Mouse (Mus musculus) embryonic facial prominence, embryonic 14.5 days (tissue): ENCODE measurements around the gene Gm19935. TPM values are rescaled to one million over a fixed set of nuclear protein-coding genes. Genes with fewer than 3 reads are reported as not detected.

ENCODE experiments used
- ATAC-seq: fragments of 200-750 bp; cut with Nextera tagmentation; 2 replicates; pipeline ENCODE4 v1.8.0; 2017; ENCODE audit warnings: low read depth, moderate number of reproducible peaks, moderate TSS enrichment
- DNase-seq: peaks from one replicate; pipeline ENCODE4 v3.0.0-alpha.2; 2015; ENCODE audit warnings: low spot score
- H3K27ac ChIP-seq: fragments of 300-500 bp; sonication (generic); replicated peaks from 2 replicates; pipeline ENCODE4 v1.5.1; 2014; ENCODE audit warnings: low read depth, mild to moderate bottlenecking, low read length, moderate library complexity
- H3K27me3 ChIP-seq: fragments of 300-500 bp; sonication (generic); replicated peaks from 2 replicates; pipeline ENCODE4 v1.6.1; 2014; ENCODE audit warnings: low read length; ENCODE audit not compliant: control insufficient read depth, insufficient read depth
- H3K36me3 ChIP-seq: fragments of 300-500 bp; sonication (generic); 2 replicates; pipeline ENCODE4 v1.6.1; 2014; ENCODE audit warnings: low read length, mixed read lengths; ENCODE audit not compliant: control insufficient read depth, insufficient read depth
- H3K4me1 ChIP-seq: fragments of 300-500 bp; sonication (generic); 2 replicates; pipeline ENCODE4 v1.6.1; 2014; ENCODE audit warnings: antibody characterized with exemption, low read length; ENCODE audit not compliant: control insufficient read depth, insufficient read depth
- H3K4me2 ChIP-seq: fragments of 300-500 bp; sonication (generic); 2 replicates; pipeline ENCODE4 v1.6.1; 2014; ENCODE audit warnings: low read depth, mild to moderate bottlenecking, low read length, moderate library complexity, mixed read lengths
- H3K4me3 ChIP-seq: fragments of 300-500 bp; sonication (generic); 2 replicates; pipeline ENCODE4 v1.5.1; 2014; ENCODE audit warnings: low read depth, mild to moderate bottlenecking, low read length
- H3K9ac ChIP-seq: fragments of 300-500 bp; sonication (generic); 2 replicates; pipeline ENCODE4 v1.6.1; 2014; ENCODE audit warnings: low read depth, mild to moderate bottlenecking, low read length, moderate library complexity, mixed read lengths
- H3K9me3 ChIP-seq: fragments of 300-500 bp; sonication (generic); 2 replicates; pipeline ENCODE4 v1.6.1; 2016; ENCODE audit warnings: low read length; ENCODE audit not compliant: control insufficient read depth
- WGBS: fragments of 180-500 bp; shearing (Covaris S2); extraction: QIAGEN DNeasy Blood & Tissue Kit; methylation state at CpG from one replicate; pipeline ENCODE4 v1.1.7; 2014; 5-methylcytosine and 5-hydroxymethylcytosine counted together
- polyA plus RNA-seq: library from polyadenylated mRNA; unstranded; fragments of >200 nt; fragmentation: Nextera tagmentation; extraction: Ambion mirVana; gene quantifications from 2 replicates; pipeline ENCODE4 v1.2.1, GENCODE M21; 2014

Gene Gm19935
- polyA plus RNA-seq = 1.8 TPM in 1 of 2 replicates, not detected in the other

DNA sequence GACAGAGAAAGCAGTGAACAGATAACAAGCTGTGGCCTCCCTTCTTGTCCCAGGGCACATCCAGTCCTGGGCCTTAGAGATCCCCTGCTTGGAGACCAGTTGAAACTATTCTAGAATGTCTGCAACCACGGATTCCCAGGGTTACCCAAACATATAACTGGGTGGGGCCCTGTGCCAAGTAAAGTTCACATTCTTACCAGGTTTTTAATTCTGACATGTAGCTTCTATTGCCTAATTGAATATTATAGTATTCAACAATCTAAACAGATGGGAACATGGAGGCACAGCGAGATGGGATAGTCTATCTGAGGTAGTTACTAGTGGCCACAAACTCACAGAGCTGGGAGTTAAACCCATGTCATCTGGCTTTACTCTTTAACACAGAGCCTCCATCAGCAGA lies at the start of gene Gm19935:
Gene Gm19935 (minus strand): TSS at position 101 of the 400 bp plus-strand sequence.
- Histone ChIP-seq H3K27me3 (no peaks in the 10 kb centered on the region), H3K4me3 (no peak within 1 kb of the TSS), H3K27ac (no peak within 1 kb of the TSS), H3K4me2 (no peak within 1 kb of the TSS), H3K4me1 (no peaks in the 10 kb centered on the region), H3K9ac (no peak within 1 kb of the TSS), H3K9me3 (no peaks in the 10 kb centered on the region), H3K36me3 (no peaks in the 10 kb centered on the region)
- WGBS = 74% methylated on average over 2 of the region's 2 CpGs
- DNase-seq (no peak), ATAC-seq (peak; percentile 22; the same call in 1 of the 2 replicates)

DNA sequence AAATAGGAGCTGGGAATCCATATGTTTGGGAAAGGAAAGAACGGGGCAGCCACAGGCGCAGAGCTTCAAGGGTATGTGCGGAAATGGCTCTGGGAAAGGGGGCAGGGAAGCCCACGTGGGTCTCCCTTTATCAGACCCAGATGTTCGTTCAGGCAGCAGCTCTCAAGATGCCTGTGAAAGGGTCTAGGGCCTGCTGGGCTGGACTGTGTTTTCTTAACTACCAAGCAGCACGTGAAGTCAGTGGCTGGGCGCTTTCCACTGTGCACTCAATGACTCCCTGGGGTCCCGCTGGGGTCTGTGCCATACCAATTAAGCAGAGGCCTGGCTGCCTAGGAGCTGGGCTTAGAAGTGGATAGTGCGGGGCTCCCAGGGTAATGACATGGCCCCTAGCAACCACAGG lies 44.8 kb upstream of the Gm19935 start:
- DNase-seq = peak; percentile 97
- Histone ChIP-seq H3K9ac (peak overlapping the region; percentile 41; the same call in 1 of the 2 replicates), H3K4me1 (peaks cover 27% of the 10 kb centered on the region), H3K9me3 (no peaks in the 10 kb centered on the region), H3K4me2 (peak overlapping the region; percentile 43), H3K36me3 (no peaks in the 10 kb centered on the region), H3K4me3 (0 out of 2 replicates have a peak overlapping the region, but pooled peaks have one; percentile 10), H3K27ac (peak overlapping the region; percentile 98), H3K27me3 (no peaks in the 10 kb centered on the region)
- ATAC-seq = peak; percentile 98
- WGBS = 2% methylated on average over 9 of the region's 9 CpGs

DNA sequence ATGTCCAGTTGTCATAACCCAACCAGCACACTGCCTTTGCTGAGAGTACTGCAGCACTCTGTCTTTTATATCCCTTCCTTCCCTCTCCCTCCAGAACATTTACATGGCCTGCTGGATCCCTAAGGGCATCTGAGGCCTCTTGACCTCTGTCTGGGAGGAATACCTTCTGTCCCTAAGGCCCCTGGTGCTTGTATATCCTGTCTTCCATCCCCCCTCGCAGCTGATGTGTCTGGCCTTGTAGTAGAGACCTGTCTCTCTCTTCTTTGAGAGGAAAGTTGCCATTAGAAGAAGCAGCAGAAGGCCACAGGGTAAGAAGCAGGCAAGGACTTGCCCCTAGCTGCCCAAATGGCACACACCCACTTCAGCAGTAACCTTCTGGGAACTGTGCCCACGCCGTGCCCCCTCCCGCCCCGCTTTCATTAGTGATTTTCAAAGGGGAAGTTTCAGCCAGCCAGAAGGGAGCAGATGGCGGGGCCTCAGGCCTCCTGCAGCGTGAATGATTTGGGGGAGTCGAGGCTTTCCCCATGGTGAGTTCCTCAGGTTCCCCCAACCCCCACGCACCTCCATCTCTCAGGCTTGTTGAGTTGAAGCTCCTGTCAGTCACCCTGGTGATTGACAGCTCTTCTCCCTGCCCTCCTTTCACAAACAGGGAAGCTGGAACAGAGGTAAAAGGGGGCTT lies 44.2 kb upstream of the Gm19935 start:
- peak overlapping the region; percentile 41 for H3K9ac ChIP-seq
- ATAC-seq (peak; percentile 28; the same call in 1 of the 2 replicates), DNase-seq (no peak)
- no peaks in the 10 kb centered on the region for H3K9me3 ChIP-seq
- H3K4me2 ChIP-seq = peak overlapping the region; percentile 43
- H3K27ac ChIP-seq = peak overlapping the region; percentile 98
- 5% methylated on average over 9 of the region's 9 CpGs for WGBS
- peaks cover 27% of the 10 kb centered on the region for H3K4me1 ChIP-seq
- no peaks in the 10 kb centered on the region for H3K36me3 ChIP-seq
- no peaks in the 10 kb centered on the region for H3K27me3 ChIP-seq
- 0 out of 2 replicates have a peak overlapping the region, but pooled peaks have one; percentile 10 for H3K4me3 ChIP-seq

DNA sequence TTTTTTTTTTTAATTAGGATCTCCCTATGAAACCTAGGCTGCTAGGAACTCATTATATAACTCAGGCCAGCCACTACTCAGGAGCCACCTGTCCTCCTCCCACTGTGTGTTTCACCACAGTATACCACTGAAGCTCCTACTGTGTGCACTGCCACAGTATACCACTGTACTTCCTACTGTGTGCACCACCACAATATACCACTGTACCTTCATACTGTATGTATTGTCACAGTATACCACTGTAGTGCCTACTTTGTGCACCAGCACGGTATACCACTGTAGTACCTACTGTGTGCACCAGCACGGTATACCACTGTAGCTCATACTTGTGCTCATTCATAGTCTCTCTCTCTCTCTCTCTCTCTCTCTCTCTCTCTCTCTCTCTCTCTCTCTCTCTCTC lies 40.9 kb upstream of the Gm19935 start:
- WGBS = 87% methylated on average over 2 of the region's 2 CpGs
- H3K27ac ChIP-seq = no peak overlapping the region
- peaks cover 42% of the 10 kb centered on the region for H3K4me1 ChIP-seq
- ATAC-seq (no peak), DNase-seq (no peak)
- H3K4me2 ChIP-seq = no peak overlapping the region
- no peaks in the 10 kb centered on the region for H3K36me3 ChIP-seq
- H3K4me3 ChIP-seq = no peak overlapping the region
- no peaks in the 10 kb centered on the region for H3K9me3 ChIP-seq
- no peaks in the 10 kb centered on the region for H3K27me3 ChIP-seq
- no peak overlapping the region for H3K9ac ChIP-seq

DNA sequence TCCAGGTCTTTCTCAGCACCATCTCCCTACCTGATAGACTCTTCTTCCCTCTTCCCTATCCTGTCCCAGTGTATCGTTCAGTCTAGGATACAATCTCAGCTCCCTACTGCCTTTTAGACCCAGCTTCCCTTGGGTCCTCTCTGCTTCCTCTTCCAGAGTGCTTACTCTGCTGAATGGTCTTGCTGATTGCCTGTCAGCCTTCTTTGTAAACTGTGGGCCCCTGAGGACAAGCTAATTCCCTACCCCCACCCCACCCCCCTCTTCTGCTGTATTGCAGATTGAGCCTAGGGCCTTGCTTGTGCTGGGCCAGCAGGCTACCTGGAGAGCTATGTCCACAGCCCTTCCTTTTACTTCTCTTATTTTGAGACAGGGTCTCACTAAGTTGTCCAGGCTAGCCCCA lies 39.8 kb upstream of the Gm19935 start:
- no peak overlapping the region for H3K4me2 ChIP-seq
- H3K36me3 ChIP-seq = no peaks in the 10 kb centered on the region
- no peaks in the 10 kb centered on the region for H3K9me3 ChIP-seq
- H3K4me3 ChIP-seq = no peak overlapping the region
- 46% methylated on average over 1 of the region's 1 CpGs for WGBS
- no peak for ATAC-seq
- H3K4me1 ChIP-seq = peaks cover 34% of the 10 kb centered on the region
- H3K27me3 ChIP-seq = no peaks in the 10 kb centered on the region
- no peak for DNase-seq
- H3K27ac ChIP-seq = no peak overlapping the region
- H3K9ac ChIP-seq = no peak overlapping the region

DNA sequence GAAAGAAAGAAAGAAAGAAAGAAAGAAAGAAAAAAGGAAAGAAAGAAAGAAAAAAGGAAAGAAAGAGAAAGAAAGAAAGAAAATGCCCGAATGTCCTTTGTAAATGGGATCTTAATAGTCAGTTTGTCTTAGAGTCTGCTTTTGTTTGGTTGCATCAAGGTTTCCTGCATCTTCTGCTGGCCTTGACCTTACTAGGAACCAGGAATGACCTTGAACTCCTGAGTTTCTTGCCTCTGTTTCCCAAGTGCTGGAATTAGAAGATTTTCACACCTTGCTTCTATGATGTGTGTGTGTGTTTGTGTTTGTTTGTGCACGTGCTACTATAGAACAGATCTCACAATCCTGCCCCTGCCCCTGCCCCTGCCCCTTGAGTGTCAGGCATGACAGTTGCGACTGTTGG lies 39.0 kb upstream of the Gm19935 start:
- H3K27ac ChIP-seq = no peak overlapping the region
- peaks cover 28% of the 10 kb centered on the region for H3K4me1 ChIP-seq
- no peak overlapping the region for H3K4me2 ChIP-seq
- H3K9ac ChIP-seq = no peak overlapping the region
- H3K36me3 ChIP-seq = no peaks in the 10 kb centered on the region
- no peak for ATAC-seq
- H3K9me3 ChIP-seq = no peaks in the 10 kb centered on the region
- no peak for DNase-seq
- H3K4me3 ChIP-seq = no peak overlapping the region
- H3K27me3 ChIP-seq = no peaks in the 10 kb centered on the region
- 87% methylated on average over 3 of the region's 3 CpGs for WGBS

DNA sequence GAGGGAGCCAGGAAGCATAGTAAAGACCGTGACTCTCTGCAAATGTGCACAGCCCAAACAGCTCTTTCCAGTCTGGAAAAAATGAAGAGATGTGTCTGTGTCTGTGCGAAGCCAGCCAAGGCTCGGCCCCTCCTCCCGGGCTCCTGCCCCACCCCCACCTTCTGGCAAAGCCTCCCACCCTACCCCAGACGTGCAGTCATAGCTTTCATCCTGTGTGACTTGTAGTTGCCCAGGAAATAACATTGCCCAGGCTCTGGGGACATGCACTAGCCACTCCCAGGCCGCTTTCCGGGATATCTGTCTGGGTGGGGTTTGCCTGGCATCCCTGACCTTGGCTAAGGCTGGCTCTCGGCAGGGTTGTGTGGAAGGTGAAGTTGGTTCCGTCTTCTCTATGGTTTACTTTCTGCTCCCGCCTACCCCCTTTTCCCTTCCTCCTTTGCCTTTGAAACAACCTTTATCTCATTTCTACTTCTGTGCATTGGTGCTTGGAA lies 37.5 kb upstream of the Gm19935 start:
- DNase-seq = peak; percentile 85
- peak overlapping the region; percentile 85 for H3K27ac ChIP-seq
- peaks cover 24% of the 10 kb centered on the region for H3K4me1 ChIP-seq
- 0 out of 2 replicates have a peak overlapping the region, but pooled peaks have one; percentile 1 for H3K4me3 ChIP-seq
- 0 out of 2 replicates have a peak overlapping the region, but pooled peaks have one; percentile 38 for H3K9ac ChIP-seq
- no peaks in the 10 kb centered on the region for H3K9me3 ChIP-seq
- whole genome bisulfite sequencing = 11% methylated on average over 10 of the region's 10 CpGs
- H3K27me3 ChIP-seq = no peaks in the 10 kb centered on the region
- H3K36me3 ChIP-seq = no peaks in the 10 kb centered on the region
- peak overlapping the region; percentile 31 for H3K4me2 ChIP-seq
- ATAC-seq = peak; percentile 89

DNA sequence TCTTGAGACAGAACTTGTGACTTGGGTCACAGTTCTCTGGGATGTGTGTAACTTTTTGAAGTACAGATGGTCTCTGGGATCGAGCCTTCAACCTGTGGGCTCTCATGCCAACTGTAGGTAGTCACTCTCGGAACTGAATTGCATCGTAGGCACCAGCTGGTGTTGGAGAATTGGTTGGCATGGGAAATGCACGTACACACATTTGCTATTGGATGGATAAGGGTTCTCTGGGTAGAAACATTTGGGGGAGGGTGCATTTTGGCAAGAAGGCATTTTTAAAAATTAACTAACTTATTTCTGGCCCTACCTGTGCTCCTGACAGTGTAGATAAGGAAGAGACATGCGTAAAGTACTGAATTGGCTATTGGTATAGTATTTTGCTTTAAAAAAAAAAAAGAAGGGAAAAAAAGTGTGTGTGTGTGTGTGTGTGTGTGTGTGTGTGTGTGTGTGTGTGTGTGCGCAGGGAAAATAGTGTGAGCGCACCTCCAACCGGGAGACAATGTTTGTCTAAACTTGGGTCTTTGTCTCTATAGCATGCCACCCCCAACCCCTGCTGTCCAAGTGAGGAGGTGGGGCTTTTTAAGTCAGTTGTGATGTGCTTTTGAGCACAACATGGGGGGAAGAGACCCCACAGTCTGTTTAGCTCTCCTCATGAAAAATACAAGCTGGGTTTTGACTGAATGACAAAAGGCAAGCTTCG lies 36.9 kb upstream of the Gm19935 start:
- WGBS = 63% methylated on average over 9 of the region's 9 CpGs
- Histone ChIP-seq H3K4me1 (peaks cover 18% of the 10 kb centered on the region), H3K27ac (peak overlapping the region; percentile 85), H3K36me3 (no peaks in the 10 kb centered on the region), H3K4me2 (peak overlapping the region; percentile 31), H3K4me3 (0 out of 2 replicates have a peak overlapping the region, but pooled peaks have one; percentile 1), H3K9ac (0 out of 2 replicates have a peak overlapping the region, but pooled peaks have one; percentile 38), H3K27me3 (no peaks in the 10 kb centered on the region), H3K9me3 (no peaks in the 10 kb centered on the region)
- ATAC-seq (no peak), DNase-seq (no peak)
